Mouse (Mus musculus): ENCODE results near the gene Klf13. TPM values are rescaled to one million over a fixed set of nuclear protein-coding genes. Genes with fewer than 3 reads are reported as not detected.
A peak's percentile ranks its signal among the peaks of the same experiment; 100 is the strongest.

Gene Klf13
- total RNA-seq, 1 experiment from 2014 or later = 85.8 TPM

DNA sequence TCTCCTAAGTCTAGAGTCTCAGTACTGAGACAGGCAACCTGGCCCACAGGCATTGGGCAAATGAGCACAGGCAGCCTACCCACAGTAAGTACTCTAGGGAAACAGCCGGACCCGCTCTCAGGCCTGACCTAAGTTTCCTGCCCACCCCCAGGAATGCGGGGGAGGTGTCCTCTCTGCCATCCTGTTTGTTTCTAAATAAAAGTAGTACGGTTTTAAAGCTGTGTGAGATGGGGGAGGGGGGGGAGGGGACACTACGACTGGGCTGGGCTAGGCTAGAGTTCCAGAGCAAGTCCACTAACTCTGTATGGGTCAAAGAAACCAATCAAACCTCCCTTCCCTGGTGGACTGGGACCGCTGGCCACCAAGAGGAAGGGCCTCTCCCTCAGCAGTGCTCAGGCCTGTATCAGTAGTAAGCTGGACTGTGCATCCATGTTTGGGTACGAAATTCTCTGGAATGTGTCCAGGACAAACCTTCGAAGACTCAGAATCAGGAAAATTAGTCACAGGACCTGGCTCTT is 51.6 kb downstream of the Klf13 start:
- DNase-seq = peak; percentile 51

DNA sequence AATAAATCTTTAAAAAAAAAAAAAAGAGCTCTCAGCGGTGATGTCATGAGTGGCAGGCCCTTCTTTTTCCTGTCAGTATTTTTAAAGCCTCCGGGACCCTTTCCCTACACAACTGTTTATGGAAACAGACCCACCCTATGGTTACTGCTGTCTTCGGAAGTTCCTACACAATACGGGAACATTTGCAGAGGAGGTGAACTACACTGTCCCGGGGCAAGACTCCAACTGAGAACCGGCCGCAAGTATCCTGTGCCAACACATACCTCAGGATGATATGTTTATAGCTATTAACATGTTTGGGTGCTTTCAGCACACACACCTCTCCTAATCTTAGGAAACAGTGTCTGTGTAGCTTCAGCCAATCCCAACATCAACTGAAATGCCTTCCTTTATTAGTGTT is 53.7 kb downstream of the Klf13 start:
- DNase-seq = no peak

DNA sequence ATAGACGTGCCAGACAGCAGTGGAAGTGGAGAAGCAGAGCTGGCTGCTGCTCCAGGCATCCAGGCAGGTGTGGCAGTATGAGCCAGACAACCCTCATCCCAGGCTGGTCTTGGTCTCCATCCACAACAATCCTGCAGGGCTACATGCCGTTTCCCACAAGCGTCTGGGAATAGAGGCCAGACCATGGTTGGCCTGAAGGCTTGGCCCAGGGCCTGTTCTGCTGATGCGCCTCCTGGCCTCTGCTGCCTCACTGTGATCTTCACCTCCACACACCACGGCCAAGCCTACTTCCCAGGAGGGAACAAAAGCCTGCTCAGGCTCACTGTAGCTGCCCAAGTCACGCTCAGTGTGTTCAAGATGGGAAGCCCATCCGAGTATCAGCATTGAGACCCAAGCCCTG is 56.0 kb downstream of the Klf13 start:
- DNase-seq = no peak

GRCm38 (mm10) chr7:63879583-63879982 is 59.1 kb downstream of the Klf13 start:
- no peak for DNase-seq

- no peak for DNase-seq
These were observed 61.1 kb downstream of the Klf13 start for GRCm38 (mm10) chr7:63877610-63878009.

- no peak for DNase-seq
These were observed 62.1 kb downstream of the Klf13 start for GRCm38 (mm10) chr7:63876640-63877039.

DNA sequence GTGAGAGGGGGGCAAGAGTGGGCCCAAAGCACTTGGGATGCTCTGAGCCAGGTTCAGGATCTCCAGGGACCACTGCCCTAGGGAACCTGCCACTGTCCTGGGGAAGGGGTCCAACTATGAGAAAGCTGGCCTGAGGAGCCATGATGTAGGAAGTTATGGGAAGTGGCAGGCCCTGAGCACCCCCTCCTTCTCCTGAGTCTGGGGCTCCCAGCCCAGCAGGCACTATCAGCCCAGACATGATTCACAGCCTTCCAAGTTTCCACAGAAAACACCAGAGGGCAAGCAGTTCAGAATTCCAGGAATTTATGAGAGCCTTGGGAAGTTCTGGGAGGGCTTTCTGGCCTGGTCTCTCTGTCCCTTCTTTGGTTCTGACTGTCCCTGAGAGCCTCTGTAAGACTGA is 63.0 kb downstream of the Klf13 start:
- DNase-seq = no peak

- DNase-seq = no peak
These were observed 64.8 kb downstream of the Klf13 start for GRCm38 (mm10) chr7:63873880-63874279.

- no peak for DNase-seq
These were observed 67.0 kb downstream of the Klf13 start for GRCm38 (mm10) chr7:63871698-63872097.

GRCm38 (mm10) chr7:63868356-63868918 is 70.3 kb downstream of the Klf13 start:
- DNase-seq = no peak

DNA sequence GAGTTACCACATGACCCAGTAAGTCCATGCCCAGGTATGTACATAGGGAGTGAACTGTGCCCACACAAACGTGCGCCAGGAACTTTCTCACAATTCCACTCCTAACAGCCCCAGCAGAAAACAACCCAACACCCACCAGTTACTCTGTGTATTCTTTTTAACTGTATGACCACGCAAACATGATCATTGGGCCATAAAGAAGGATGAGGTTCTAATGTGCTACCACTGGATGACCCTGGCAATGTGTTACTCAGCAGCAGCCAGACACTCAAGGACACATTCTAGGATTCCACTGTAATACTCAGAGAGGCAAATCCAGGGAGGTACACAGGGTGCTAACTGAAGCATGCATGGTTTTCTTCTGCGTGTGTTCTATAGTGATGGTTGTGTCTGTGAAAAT is 72.8 kb downstream of the Klf13 start:
- no peak for DNase-seq

DNA sequence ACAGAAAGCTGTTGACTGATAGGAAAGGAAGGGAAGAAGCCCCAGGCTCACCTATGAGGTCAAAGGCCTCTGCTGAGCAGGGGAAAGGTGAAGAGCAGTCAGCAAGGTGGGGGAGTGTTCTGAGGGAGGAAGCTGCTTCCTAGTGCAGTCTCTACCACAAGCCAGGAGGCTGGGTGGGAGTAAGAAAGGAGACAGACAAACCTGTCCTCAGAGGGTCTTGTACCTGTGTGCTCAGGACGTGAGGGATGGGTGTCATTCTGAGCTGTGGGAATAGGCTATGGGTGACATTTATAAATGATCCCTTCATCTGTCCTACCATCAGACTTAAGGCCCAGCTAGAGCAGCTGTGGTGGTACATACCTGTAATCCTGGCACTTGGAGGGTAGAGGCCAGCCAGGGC is 75.7 kb downstream of the Klf13 start:
- no peak for DNase-seq

GRCm38 (mm10) chr7:63861123-63861522 is 77.6 kb downstream of the Klf13 start:
- DNase-seq = no peak

DNA sequence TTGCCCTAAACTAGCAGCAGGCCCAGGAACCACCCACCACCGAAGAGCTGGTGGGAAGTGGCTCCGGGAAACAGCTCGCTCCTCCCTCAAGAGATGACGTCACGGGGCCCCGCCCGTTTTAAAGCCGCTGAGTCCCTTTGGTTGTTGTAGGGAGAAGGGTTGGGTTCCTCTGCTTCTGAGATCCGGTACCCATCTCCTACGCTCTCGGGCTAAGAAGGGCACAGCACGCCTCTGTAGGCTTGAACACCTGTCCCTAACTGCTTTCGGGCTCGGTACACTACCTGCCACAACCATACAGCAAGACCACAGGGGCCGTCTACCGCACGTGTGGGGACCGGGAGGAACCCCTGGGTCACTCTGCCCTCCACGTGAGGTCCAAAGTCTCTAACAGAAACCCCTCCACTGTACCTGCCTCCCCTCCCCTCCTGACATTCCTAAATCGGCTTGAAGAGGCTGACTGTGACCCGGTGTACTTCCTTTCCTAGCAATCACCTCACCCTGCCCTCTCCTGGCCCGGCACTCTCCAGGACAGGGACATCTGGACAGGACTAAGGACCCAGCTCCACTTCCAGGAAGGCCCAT is 80.1 kb downstream of the Klf13 start:
- peak; percentile 95 for DNase-seq

DNA sequence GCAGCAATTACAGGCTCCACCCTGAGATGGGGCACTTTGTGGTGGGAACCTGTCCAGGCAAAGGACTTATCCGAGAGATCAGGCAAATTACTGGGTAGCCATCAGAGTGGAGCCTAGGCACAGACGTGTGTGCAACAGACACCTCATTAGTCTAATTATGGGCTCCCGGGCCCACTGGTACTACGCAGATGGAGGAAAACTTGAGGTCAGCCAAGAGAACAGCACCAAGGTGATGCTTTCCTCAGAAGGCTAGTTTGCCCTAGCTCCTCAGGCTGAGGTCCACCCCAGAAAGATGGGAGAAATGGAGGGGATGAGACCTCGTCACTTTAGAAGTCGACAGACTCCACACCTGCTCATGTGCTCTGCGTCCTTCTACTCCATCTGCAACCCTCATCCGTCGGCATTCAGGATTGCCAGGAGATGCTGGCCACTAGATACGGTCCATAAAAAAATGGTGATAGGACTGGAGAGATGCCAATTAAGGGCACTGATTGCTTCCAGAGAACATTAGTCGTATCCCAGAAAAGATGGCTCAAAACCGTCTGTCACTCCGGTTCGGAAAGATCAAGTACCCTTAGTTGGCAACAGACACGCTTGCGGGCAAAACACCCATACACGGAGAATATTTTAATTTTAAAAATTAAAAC is 80.8 kb downstream of the Klf13 start:
- DNase-seq = no peak

DNA sequence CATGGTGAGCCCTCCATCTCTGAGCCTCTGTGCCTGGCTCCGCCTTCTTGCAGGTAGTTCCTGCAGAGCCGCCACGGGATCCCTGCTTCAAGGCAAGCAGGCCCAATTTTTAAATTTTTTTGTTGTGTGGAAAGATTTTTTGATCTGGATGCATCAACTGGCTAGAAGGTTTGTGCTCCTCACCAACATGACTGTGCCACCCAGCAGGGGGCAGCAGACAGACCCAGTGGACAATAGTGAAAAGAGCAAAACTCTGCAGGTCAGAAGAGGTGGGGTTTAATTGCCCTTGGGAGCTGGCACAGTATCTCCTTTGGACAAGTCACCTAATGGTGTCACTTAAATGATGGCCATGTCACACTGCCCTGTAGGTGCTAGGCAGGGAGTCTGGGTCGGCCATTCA is 83.4 kb downstream of the Klf13 start:
- peak; percentile 91 for DNase-seq

- peak; percentile 82 for DNase-seq
These were observed 86.7 kb downstream of the Klf13 start for GRCm38 (mm10) chr7:63851841-63852533.

Other genes starting within 250 kb of the Klf13 start
- not detected in 2 replicates for gene E030018B13Rik, start 22.1 kb downstream of the Klf13 start, total RNA-seq (2021)
- gene Trpm1, start 214.9 kb upstream of the Klf13 start, total RNA-seq (2021) = 0.90 TPM in 1 of 2 replicates, not detected in the other